Mouse (Mus musculus) adrenal gland, postnatal 0 days (tissue): ENCODE measurements around the gene Oas1d. TPM values are rescaled to one million over a fixed set of nuclear protein-coding genes. Genes with fewer than 3 reads are reported as not detected.

Source experiments
- polyA plus RNA-seq: library from polyadenylated mRNA; unstranded; fragments of >200 nt; fragmentation: Nextera tagmentation; extraction: Ambion mirVana; gene quantifications from 2 replicates; pipeline ENCODE4 v1.2.1, GENCODE M21; 2015

Oas1d gene
- polyA plus RNA-seq: 0.07 TPM in 1 of 2 replicates, not detected in the other

GRCm38 (mm10) chr5:120914204-120914603, at the start of gene Oas1d:
Oas1d (plus strand) TSS chr5:120914536.

GRCm38 (mm10) chr5:120887413-120887812, 26.9 kb upstream of the Oas1d start, which contains the start of gene Oas1g:
Oas1g (minus strand) TSS chr5:120887613.

DNA sequence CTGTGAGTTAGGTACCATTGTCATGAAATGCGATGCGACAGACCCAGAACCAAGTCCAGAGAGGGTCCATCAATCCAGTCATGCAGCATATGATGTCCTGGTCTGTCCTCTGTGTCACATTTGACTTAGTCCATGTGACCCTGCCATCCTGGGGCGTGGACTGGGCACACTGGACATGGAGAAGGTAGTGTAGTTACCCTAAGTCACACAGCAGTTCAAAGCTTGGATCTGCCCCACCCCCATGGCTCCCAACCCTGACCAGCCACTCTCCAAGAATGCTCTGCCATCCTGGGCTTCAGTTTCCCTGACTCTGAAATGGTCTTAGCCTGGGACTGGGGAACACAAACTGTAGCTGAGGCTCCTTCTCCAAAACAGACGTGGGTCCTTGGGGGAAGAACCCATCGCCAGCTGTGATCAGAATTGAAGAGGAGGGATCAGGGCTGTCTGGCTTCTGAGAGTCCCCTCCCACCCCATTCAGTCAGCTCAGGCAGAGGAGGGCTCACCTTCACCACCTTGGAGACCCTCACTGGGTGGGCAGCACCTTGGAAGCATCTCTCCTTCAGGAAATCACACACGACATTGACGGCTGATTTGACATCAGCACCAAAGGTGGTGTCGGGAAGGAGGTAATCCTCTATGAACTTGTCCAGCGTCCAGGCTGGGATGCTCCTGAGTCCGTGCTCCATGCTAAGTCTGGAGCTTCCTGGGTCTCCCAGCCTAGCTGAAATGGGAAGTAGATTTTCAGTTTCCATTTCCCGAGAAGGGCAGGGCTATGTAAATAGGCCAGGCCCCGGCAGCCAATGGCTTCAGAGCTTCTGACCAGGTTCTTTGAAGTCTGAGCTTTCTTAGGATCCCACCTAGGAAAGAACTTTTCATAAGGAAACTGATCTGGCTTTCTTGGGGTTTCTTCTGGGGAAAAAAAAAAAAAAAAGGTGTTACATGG, 7.3 kb upstream of the Oas1d start, which contains the start of gene Oas1a:
Gene Oas1a, minus strand, starts transcription at position 731 of the 943 bp plus-strand sequence.

Other genes with a start within 250 kb of the Oas1d start
- gene Dtx1, start 202.6 kb upstream of the Oas1d start, polyA plus RNA-seq: 6.0 and 9.5 TPM in 2 replicates
- 0.70 and 0.77 TPM in 2 replicates for gene Oas2, start 164.7 kb upstream of the Oas1d start, polyA plus RNA-seq
- 0.50 and 0.57 TPM in 2 replicates for gene Oas3, start 136.9 kb upstream of the Oas1d start, polyA plus RNA-seq
- 0.17 TPM in 1 of 2 replicates, not detected in the other for gene Oas1e, start 119.0 kb upstream of the Oas1d start, polyA plus RNA-seq
- 2.4 and 2.8 TPM in 2 replicates for gene Oas1c, start 102.0 kb upstream of the Oas1d start, polyA plus RNA-seq
- gene Oas1f, start 67.2 kb upstream of the Oas1d start, polyA plus RNA-seq: 0.13 TPM in 1 of 2 replicates, not detected in the other
- gene Oas1h, start 53.1 kb upstream of the Oas1d start, polyA plus RNA-seq: not detected in 2 replicates
- gene Oas1g, start 26.9 kb upstream of the Oas1d start, polyA plus RNA-seq: 2.3 TPM in 2 replicates
- gene Oas1a, start 7.0 kb upstream of the Oas1d start, polyA plus RNA-seq: 10.8 and 10.9 TPM in 2 replicates
- 2.0 and 2.7 TPM in 2 replicates for gene Rph3a, start 95.6 kb downstream of the Oas1d start, polyA plus RNA-seq